Mouse (Mus musculus): ENCODE data around the gene Mfrp. TPM values are rescaled to one million over a fixed set of nuclear protein-coding genes. Genes with fewer than 3 reads are reported as not detected.

Gene Mfrp
- total and polyA plus RNA-seq, 2 experiments from 2014 or later, result 0.13 to 0.67 TPM

DNA sequence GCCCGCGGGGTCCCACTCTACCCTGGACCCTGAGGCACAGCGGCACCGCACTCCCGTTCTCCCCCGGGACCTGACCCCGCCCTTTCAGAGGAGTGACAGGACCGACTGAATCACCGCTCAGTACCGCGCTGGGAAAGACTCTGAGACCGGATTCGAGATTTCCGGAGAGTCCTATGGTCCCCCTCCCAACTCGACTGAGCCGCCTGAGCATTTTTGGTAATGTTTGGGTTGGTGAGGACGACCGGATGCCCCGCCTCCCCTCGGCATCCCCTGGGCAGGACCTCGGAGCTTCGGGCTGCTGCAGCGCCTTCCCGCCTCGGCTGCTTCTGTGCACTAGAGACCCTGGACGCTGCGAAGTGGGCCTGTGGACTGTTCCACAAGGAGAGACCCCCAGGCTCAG is 28.5 kb downstream of the Mfrp start:
- 2% methylated on average over 27 of the region's 27 CpGs for WGBS
- ATAC-seq (0 out of 2 replicates have a peak, but pooled peaks have one; percentile 16), DNase-seq (no peak)
- no peak for TF ChIP-seq CTCF (IDR thresholded peaks at IDR 0.05; ENCODE audit: low read depth)
- Histone ChIP-seq H3K9ac (peak overlapping the region; percentile 37; the same call in 1 of the 2 replicates), H3K9me3 (ENCODE audit: low read length) (no peaks in the 10 kb centered on the region), H3K4me1 (ENCODE audit: insufficient read depth) (peaks cover 6% of the 10 kb centered on the region; the same call in 1 of the 2 replicates), H3K27ac (ENCODE audit: low read depth, low read length) (peak overlapping the region; percentile 59; the same call in 1 of the 2 replicates), H3K27me3 (ENCODE audit: insufficient read depth, low read length) (peaks cover 14% of the 10 kb centered on the region; the same call in 1 of the 2 replicates), H3K36me3 (ENCODE audit: insufficient read depth) (no peaks in the 10 kb centered on the region), H3K4me3 (ENCODE audit: low read depth, low read length) (peak overlapping the region; percentile 28), H3K4me2 (ENCODE audit: low read depth) (peak overlapping the region; percentile 57)

DNA sequence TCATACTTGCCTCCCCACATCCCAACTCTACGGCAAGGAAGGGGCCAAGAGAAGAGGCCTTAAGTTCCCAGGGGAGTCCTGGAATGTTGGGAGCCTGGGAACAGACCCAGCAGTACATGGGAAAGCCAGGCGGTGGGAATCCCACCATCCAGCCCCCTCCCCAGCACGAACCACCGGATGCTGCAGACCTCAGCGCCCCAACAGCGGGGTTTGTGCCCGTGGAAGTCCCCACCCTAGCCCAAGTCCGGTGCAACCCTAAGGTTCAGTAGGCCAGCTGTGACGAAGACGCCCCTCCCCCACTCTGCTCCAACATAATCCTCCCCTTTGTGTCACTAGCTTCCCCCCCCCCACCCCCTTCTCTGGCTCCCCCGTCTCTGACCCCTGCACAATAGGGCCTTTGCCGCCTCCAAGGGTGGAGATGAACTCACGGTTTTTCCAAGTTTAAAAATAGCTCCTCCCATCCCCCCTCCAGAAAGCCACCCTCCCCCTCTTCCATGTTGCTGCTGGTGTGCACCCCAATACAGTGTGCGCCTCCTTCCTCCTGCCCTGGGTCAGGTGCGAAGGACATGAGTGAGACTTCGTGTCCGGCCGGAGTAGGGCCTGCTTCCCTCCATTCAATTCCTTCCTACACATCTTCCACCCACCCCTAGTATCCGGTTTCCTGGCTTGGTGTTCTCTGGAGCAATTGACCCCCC is 29.2 kb downstream of the Mfrp start:
- Histone ChIP-seq H3K4me1 (ENCODE audit: insufficient read depth) (peaks cover 8% of the 10 kb centered on the region; the same call in 1 of the 2 replicates), H3K27ac (ENCODE audit: low read depth, low read length) (no peak overlapping the region), H3K4me3 (ENCODE audit: low read depth, low read length) (no peak overlapping the region), H3K9me3 (ENCODE audit: low read length) (no peaks in the 10 kb centered on the region), H3K4me2 (ENCODE audit: low read depth) (peak overlapping the region; percentile 57; the same call in 1 of the 2 replicates), H3K27me3 (ENCODE audit: insufficient read depth, low read length) (peaks cover 21% of the 10 kb centered on the region), H3K36me3 (ENCODE audit: insufficient read depth) (no peaks in the 10 kb centered on the region), H3K9ac (no peak overlapping the region)
- ATAC-seq (no peak; the same call in 1 of the 2 replicates), DNase-seq (no peak)
- no peak for TF ChIP-seq CTCF (IDR thresholded peaks at IDR 0.05; ENCODE audit: low read depth)
- WGBS, result 20% methylated on average over 19 of the region's 19 CpGs

DNA sequence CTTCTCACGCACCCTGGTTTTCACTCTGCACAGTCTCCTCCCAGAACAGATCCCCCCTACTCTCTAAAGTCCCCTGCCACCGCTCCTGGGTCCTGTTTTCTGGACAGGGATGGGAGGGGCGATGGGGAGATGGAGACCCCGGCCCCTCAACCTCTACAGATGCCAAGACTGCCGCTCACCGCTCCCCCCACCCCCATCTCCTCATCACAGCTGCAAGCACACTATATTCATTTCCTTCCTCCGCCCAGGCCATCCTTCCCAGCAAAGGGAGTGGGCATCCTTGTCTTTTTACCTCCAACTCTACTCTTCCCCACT is 29.7 kb downstream of the Mfrp start:
- DNase-seq (no peak), ATAC-seq (no peak)
- no peak for TF ChIP-seq CTCF (IDR thresholded peaks at IDR 0.05; ENCODE audit: low read depth)
- no peak overlapping the region for H3K4me2 ChIP-seq (ENCODE audit: low read depth)
- 42% methylated on average over 7 of the region's 7 CpGs for WGBS
- H3K9ac ChIP-seq, result no peak overlapping the region
- no peaks in the 10 kb centered on the region for H3K36me3 ChIP-seq (ENCODE audit: insufficient read depth)
- peaks cover 8% of the 10 kb centered on the region; the same call in 1 of the 2 replicates for H3K4me1 ChIP-seq (ENCODE audit: insufficient read depth)
- no peak overlapping the region for H3K4me3 ChIP-seq (ENCODE audit: low read depth, low read length)
- H3K27ac ChIP-seq (ENCODE audit: low read depth, low read length), result no peak overlapping the region
- no peaks in the 10 kb centered on the region for H3K9me3 ChIP-seq (ENCODE audit: low read length)
- peaks cover 23% of the 10 kb centered on the region for H3K27me3 ChIP-seq (ENCODE audit: insufficient read depth, low read length)

GRCm38 (mm10) chr9:44132200-44132599 is 30.7 kb downstream of the Mfrp start:
- Histone ChIP-seq H3K36me3 (ENCODE audit: insufficient read depth) (no peaks in the 10 kb centered on the region), H3K9me3 (ENCODE audit: low read length) (no peaks in the 10 kb centered on the region), H3K9ac (no peak overlapping the region), H3K4me1 (ENCODE audit: insufficient read depth) (peaks cover 8% of the 10 kb centered on the region; the same call in 1 of the 2 replicates), H3K27me3 (ENCODE audit: insufficient read depth, low read length) (peaks cover 23% of the 10 kb centered on the region), H3K27ac (ENCODE audit: low read depth, low read length) (no peak overlapping the region), H3K4me3 (ENCODE audit: low read depth, low read length) (no peak overlapping the region), H3K4me2 (ENCODE audit: low read depth) (no peak overlapping the region)
- ATAC-seq, result no peak
- TF ChIP-seq CTCF (IDR thresholded peaks at IDR 0.05; ENCODE audit: low read depth), result no peak
- WGBS, result 67% methylated on average over 5 of the region's 5 CpGs
- no peak for DNase-seq

DNA sequence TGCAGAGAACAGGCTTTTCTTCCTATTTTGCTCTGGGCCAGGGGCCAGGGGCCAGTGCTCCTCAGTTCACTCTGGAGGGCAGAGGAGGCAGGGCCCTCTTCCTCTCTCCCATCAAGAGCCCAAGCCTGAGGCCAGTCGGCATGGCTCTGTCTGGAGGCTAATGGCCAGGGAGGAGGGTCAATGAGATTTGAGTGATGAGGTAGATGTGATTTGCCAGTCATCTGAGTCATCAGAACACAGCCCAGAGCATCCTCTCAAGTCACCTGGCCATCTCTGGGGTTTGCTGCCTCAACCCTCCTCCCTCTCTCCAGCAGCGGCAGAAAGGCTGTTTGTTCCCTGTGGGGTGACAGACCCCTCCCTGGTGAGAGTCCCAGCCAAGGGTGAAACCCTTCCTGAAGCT is 31.8 kb downstream of the Mfrp start:
- TF ChIP-seq CTCF (IDR thresholded peaks at IDR 0.05; ENCODE audit: low read depth), result no peak

GRCm38 (mm10) chr9:44134101-44134850 is 32.7 kb downstream of the Mfrp start, which contains the start of gene Mcam:
Gene Mcam, plus strand, starts transcription at chr9:44134469.
- DNase-seq (peak; percentile 67), ATAC-seq (peak; percentile 51)
- no peak for TF ChIP-seq CTCF (IDR thresholded peaks at IDR 0.05; ENCODE audit: low read depth)
- Histone ChIP-seq H3K27me3 (ENCODE audit: insufficient read depth, low read length) (peaks cover 23% of the 10 kb centered on the region), H3K27ac (ENCODE audit: low read depth, low read length) (no peak within 1 kb of the TSS), H3K9me3 (ENCODE audit: low read length) (no peaks in the 10 kb centered on the region), H3K4me2 (ENCODE audit: low read depth) (peak within 1 kb of the TSS; percentile 86), H3K4me3 (ENCODE audit: low read depth, low read length) (peak within 1 kb of the TSS; percentile 41), H3K36me3 (ENCODE audit: insufficient read depth) (no peaks in the 10 kb centered on the region), H3K4me1 (ENCODE audit: insufficient read depth) (peaks cover 8% of the 10 kb centered on the region; the same call in 1 of the 2 replicates), H3K9ac (peak within 1 kb of the TSS; percentile 2; the same call in 1 of the 2 replicates)
- WGBS, result 3% methylated on average over 44 of the region's 55 CpGs

More for the DNA sequence above, 31.8 kb downstream of the Mfrp start:
- Histone ChIP-seq H3K27ac (ENCODE audit: low read depth, low read length) (no peak overlapping the region), H3K4me1 (ENCODE audit: insufficient read depth) (peaks cover 8% of the 10 kb centered on the region; the same call in 1 of the 2 replicates), H3K4me2 (ENCODE audit: low read depth) (no peak overlapping the region), H3K4me3 (ENCODE audit: low read depth, low read length) (no peak overlapping the region), H3K9ac (no peak overlapping the region), H3K36me3 (ENCODE audit: insufficient read depth) (no peaks in the 10 kb centered on the region), H3K9me3 (ENCODE audit: low read length) (no peaks in the 10 kb centered on the region), H3K27me3 (ENCODE audit: insufficient read depth, low read length) (peaks cover 23% of the 10 kb centered on the region)
- 18% methylated on average over 2 of the region's 2 CpGs for WGBS
- DNase-seq (no peak), ATAC-seq (no peak)

All from forebrain, postnatal 0 days (tissue).